Mouse (Mus musculus): ENCODE measurements around the gene Sh3rf1. TPM values are rescaled to one million over a fixed set of nuclear protein-coding genes. Genes with fewer than 3 reads are reported as not detected.

The Sh3rf1 gene
- polyA plus RNA-seq, 1 experiment from 2014 or later, result 1.6 TPM

DNA sequence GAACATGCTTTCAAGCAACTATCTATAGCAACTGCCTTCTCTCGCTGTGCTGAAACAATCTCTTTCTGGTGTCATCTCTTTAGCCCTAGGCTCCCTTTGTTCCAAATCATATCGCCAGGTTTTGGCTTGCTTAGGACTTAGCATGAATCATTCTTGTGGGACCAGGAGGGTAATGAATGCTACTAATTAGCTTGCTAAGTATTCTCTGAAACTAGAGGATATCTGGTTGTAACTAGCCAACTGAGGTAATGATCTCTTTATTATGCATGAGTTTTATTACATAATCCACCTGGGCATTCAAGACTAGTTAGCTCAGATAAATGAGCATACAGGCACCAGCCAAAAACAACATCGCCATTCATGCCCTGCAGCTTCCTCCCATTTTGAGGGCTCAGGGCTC lies 219.3 kb downstream of the Sh3rf1 start:
- no peaks in the 10 kb centered on the region for H3K27me3 ChIP-seq (ENCODE audit: insufficient read depth, low read length)
- TF ChIP-seq CTCF (IDR thresholded peaks at IDR 0.05; ENCODE audit: low read depth) (no peak), EP300 (IDR thresholded peaks at IDR 0.05; ENCODE audit: low read depth) (no peak)
- H3K36me3 ChIP-seq (replicated peaks; ENCODE audit: insufficient read depth, low read length), result no peaks in the 10 kb centered on the region
- H3K9me3 ChIP-seq (ENCODE audit: low read length), result no peaks in the 10 kb centered on the region; the same call in 1 of the 2 replicates
- no peak overlapping the region for H3K4me3 ChIP-seq (ENCODE audit: low read depth, low read length)
- DNase-seq, result no peak
- 80% methylated on average over 3 of the region's 3 CpGs for WGBS (ENCODE audit: insufficient replicate concordance)
- no peak overlapping the region for H3K4me2 ChIP-seq (ENCODE audit: low read depth, low read length)
- no peak overlapping the region for H3K27ac ChIP-seq (ENCODE audit: low read depth)
- no peak overlapping the region for H3K9ac ChIP-seq (replicated peaks)
- H3K4me1 ChIP-seq (ENCODE audit: insufficient read depth), result no peaks in the 10 kb centered on the region
- ATAC-seq, result no peak

GRCm38 (mm10) chr8:61444358-61444757 lies 220.7 kb downstream of the Sh3rf1 start:
- Histone ChIP-seq H3K36me3 (replicated peaks; ENCODE audit: insufficient read depth, low read length) (no peaks in the 10 kb centered on the region), H3K4me3 (ENCODE audit: low read depth, low read length) (no peak overlapping the region), H3K4me2 (ENCODE audit: low read depth, low read length) (no peak overlapping the region), H3K4me1 (ENCODE audit: insufficient read depth) (no peaks in the 10 kb centered on the region), H3K27me3 (ENCODE audit: insufficient read depth, low read length) (no peaks in the 10 kb centered on the region), H3K9me3 (ENCODE audit: low read length) (no peaks in the 10 kb centered on the region; the same call in 1 of the 2 replicates), H3K9ac (replicated peaks) (no peak overlapping the region), H3K27ac (ENCODE audit: low read depth) (no peak overlapping the region)
- TF ChIP-seq CTCF (IDR thresholded peaks at IDR 0.05; ENCODE audit: low read depth), result no peak
- TF ChIP-seq EP300 (IDR thresholded peaks at IDR 0.05; ENCODE audit: low read depth), result no peak
- WGBS (ENCODE audit: insufficient replicate concordance), result 71% methylated on average over 3 of the region's 3 CpGs
- ATAC-seq (no peak), DNase-seq (no peak)

Other genes with a start within 250 kb of the Sh3rf1 start
- 22.9 and 23.3 TPM in 2 replicates for gene Clcn3, start 240.6 kb upstream of the Sh3rf1 start, polyA plus RNA-seq (2015; fragmentation: Nextera tagmentation; extraction: Ambion mirVana)
- gene Nek1, start 230.7 kb upstream of the Sh3rf1 start, polyA plus RNA-seq (2015; fragmentation: Nextera tagmentation; extraction: Ambion mirVana), result 3.4 and 4.4 TPM in 2 replicates

Measured in liver, postnatal 0 days (tissue).